Comparison of ENCODE assay signal across 1 mouse cellular context in the genomic region with DNA sequence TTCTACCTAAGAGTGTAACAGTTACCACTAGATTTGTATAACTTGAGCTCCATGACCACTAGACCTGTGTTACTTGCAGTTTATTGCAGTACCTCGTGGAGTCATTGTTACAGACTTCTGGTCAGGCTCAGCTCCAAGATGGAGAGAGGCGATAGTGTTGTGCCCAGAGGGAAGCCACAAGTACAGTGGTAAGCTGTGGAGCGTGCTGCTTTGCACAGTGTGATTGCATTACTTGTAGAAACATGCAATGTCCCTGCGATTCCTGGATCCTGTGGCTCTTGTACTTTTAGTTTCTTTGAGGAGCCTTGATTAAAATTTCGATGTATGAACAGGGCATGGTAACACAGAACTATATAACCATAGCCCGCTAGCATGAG.
TF ChIP-seq lines count a peak whose summit lies in the region.

No protein-coding gene starts in this region.

TF ChIP-seq in MEL, 35 proteins besides CTCF, POLR2A, EP300 and RAD21 (continued from another document):
- TF ChIP-seq MEF2A (IDR thresholded peaks at IDR 0.05; ENCODE audit: extremely low read depth, insufficient replicate concordance, low read depth, low read length, poor library complexity, severe bottlenecking) (no peak), MXI1 (IDR thresholded peaks at IDR 0.05; ENCODE audit: low read depth, low read length) (no peak), CHD2 (IDR thresholded peaks at IDR 0.05; ENCODE audit: low read length) (no peak), POLR2AphosphoS2 (IDR thresholded peaks at IDR 0.05; ENCODE audit: low read length) (no peak), NELFE (IDR thresholded peaks at IDR 0.05; ENCODE audit: low read depth, low read length) (no peak), JUND (IDR thresholded peaks at IDR 0.05; ENCODE audit: low read depth, low read length) (no peak), TCF12 (IDR thresholded peaks at IDR 0.05; ENCODE audit: low read depth, low read length) (no peak), BHLHE40 (IDR thresholded peaks at IDR 0.05; ENCODE audit: borderline replicate concordance, low read depth, low read length) (no peak), GATA1 (IDR thresholded peaks at IDR 0.05; ENCODE audit: low read depth, low read length) (no peak), CHD1 (IDR thresholded peaks at IDR 0.05; ENCODE audit: low read depth, low read length) (no peak), ZNF384 (IDR thresholded peaks at IDR 0.05; ENCODE audit: low read depth, low read length) (no peak)
TF ChIP-seq in MEL: peak in this region for 0.
